Mouse (Mus musculus): ENCODE results near the gene Lyz2. TPM values are rescaled to one million over a fixed set of nuclear protein-coding genes. Genes with fewer than 3 reads are reported as not detected.

The Lyz2 gene
- 661 and 713 TPM in 2 replicates for polyA plus RNA-seq (2015; fragmentation: Nextera tagmentation; extraction: Ambion mirVana)

GRCm38 (mm10) chr10:117282049-117282448 is at the start of gene Lyz2:
Gene Lyz2, minus strand, starts transcription at chr10:117282321.
- H3K4me2 ChIP-seq (ENCODE audit: low read depth, low read length): no peak within 1 kb of the TSS
- no peaks in the 10 kb centered on the region for H3K36me3 ChIP-seq (ENCODE audit: control insufficient read depth, insufficient read depth)
- no peaks in the 10 kb centered on the region for H3K9me3 ChIP-seq (replicated peaks; ENCODE audit: control insufficient read depth, low read length)
- H3K4me1 ChIP-seq (ENCODE audit: control insufficient read depth, low read depth, low read length): no peaks in the 10 kb centered on the region
- WGBS (ENCODE audit: insufficient replicate concordance): 10% methylated on average over 4 of the region's 4 CpGs
- H3K9ac ChIP-seq (ENCODE audit: low read depth, low read length): no peak within 1 kb of the TSS
- ATAC-seq (ENCODE audit: low read depth): peak; percentile 48; the same call in 1 of the 2 replicates
- peak within 1 kb of the TSS; percentile 48; the same call in 1 of the 2 replicates for H3K27ac ChIP-seq (ENCODE audit: low read length)
- peak within 1 kb of the TSS; percentile 38 for H3K4me3 ChIP-seq (ENCODE audit: low read depth, low read length)
- H3K27me3 ChIP-seq (ENCODE audit: control insufficient read depth, insufficient read depth, low read depth, low read length): no peaks in the 10 kb centered on the region

DNA sequence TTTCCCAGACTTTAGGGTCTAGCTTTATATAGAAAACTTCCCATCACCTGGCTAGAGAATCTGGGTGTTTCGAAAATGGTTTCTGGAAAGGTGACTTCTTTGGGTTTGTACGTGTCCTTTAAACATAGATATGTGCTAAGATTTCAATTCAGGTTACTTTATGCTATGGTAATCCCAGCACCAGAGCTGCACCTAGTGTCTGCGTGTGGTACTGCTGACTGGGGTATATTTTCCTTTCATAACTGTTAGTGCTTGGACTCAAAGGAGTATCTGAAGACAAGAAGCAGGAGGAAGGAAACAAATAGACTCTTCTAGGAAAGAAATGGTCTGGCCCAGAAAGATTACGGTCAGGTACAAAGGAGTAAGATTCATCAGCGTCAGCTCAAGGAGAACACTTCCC is 48.4 kb upstream of the Lyz2 start:
- 37% methylated on average over 5 of the region's 5 CpGs for WGBS (ENCODE audit: insufficient replicate concordance)
- Histone ChIP-seq H3K4me2 (ENCODE audit: low read depth, low read length) (no peak overlapping the region), H3K4me1 (ENCODE audit: control insufficient read depth, low read depth, low read length) (no peaks in the 10 kb centered on the region), H3K9ac (ENCODE audit: low read depth, low read length) (no peak overlapping the region), H3K27ac (ENCODE audit: low read length) (no peak overlapping the region), H3K4me3 (ENCODE audit: low read depth, low read length) (no peak overlapping the region), H3K36me3 (ENCODE audit: control insufficient read depth, insufficient read depth) (no peaks in the 10 kb centered on the region), H3K27me3 (ENCODE audit: control insufficient read depth, insufficient read depth, low read depth, low read length) (no peaks in the 10 kb centered on the region), H3K9me3 (replicated peaks; ENCODE audit: control insufficient read depth, low read length) (no peaks in the 10 kb centered on the region)
- no peak for ATAC-seq (ENCODE audit: low read depth)

GRCm38 (mm10) chr10:117323782-117324181 is 41.7 kb upstream of the Lyz2 start:
- no peak overlapping the region for H3K27ac ChIP-seq (ENCODE audit: low read length)
- H3K9ac ChIP-seq (ENCODE audit: low read depth, low read length): no peak overlapping the region
- ATAC-seq (ENCODE audit: low read depth): no peak
- H3K36me3 ChIP-seq (ENCODE audit: control insufficient read depth, insufficient read depth): no peaks in the 10 kb centered on the region
- 58% methylated on average over 7 of the region's 7 CpGs for WGBS (ENCODE audit: insufficient replicate concordance)
- no peak overlapping the region for H3K4me2 ChIP-seq (ENCODE audit: low read depth, low read length)
- no peaks in the 10 kb centered on the region for H3K9me3 ChIP-seq (replicated peaks; ENCODE audit: control insufficient read depth, low read length)
- H3K27me3 ChIP-seq (ENCODE audit: control insufficient read depth, insufficient read depth, low read depth, low read length): no peaks in the 10 kb centered on the region
- H3K4me3 ChIP-seq (ENCODE audit: low read depth, low read length): no peak overlapping the region
- H3K4me1 ChIP-seq (ENCODE audit: control insufficient read depth, low read depth, low read length): no peaks in the 10 kb centered on the region

DNA sequence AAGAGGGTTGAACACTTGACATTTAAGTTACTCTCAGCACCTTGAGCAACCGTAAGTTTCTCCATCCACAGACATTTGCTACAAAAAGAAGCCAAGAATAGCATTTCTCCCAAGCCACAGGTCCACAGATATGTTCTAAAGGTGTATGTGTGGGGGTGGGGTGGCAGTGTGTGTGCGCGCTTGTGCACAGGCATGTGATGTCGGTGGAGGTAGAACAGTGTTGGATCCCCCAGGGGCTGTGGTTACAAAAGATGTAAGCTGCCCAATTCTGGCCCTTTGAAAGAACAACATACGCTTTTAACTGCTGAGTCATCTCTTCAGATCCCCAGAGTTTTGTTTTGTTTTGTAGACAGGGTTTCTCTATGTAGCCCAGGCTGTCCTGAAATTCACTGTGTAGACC is 40.5 kb upstream of the Lyz2 start:
- H3K27me3 ChIP-seq (ENCODE audit: control insufficient read depth, insufficient read depth, low read depth, low read length): no peaks in the 10 kb centered on the region
- no peak for ATAC-seq (ENCODE audit: low read depth)

GRCm38 (mm10) chr10:117320571-117320981 is 38.5 kb upstream of the Lyz2 start:
- Histone ChIP-seq H3K27me3 (ENCODE audit: control insufficient read depth, insufficient read depth, low read depth, low read length) (no peaks in the 10 kb centered on the region), H3K9me3 (replicated peaks; ENCODE audit: control insufficient read depth, low read length) (no peaks in the 10 kb centered on the region), H3K4me3 (ENCODE audit: low read depth, low read length) (no peak overlapping the region), H3K27ac (ENCODE audit: low read length) (no peak overlapping the region), H3K4me1 (ENCODE audit: control insufficient read depth, low read depth, low read length) (no peaks in the 10 kb centered on the region), H3K9ac (ENCODE audit: low read depth, low read length) (no peak overlapping the region), H3K4me2 (ENCODE audit: low read depth, low read length) (no peak overlapping the region), H3K36me3 (ENCODE audit: control insufficient read depth, insufficient read depth) (no peaks in the 10 kb centered on the region)
- no peak for ATAC-seq (ENCODE audit: low read depth)
- 62% methylated on average over 3 of the region's 3 CpGs for WGBS (ENCODE audit: insufficient replicate concordance)

More for the DNA sequence above, 40.5 kb upstream of the Lyz2 start:
- H3K4me1 ChIP-seq (ENCODE audit: control insufficient read depth, low read depth, low read length): no peaks in the 10 kb centered on the region
- H3K9ac ChIP-seq (ENCODE audit: low read depth, low read length): no peak overlapping the region
- no peaks in the 10 kb centered on the region for H3K36me3 ChIP-seq (ENCODE audit: control insufficient read depth, insufficient read depth)
- H3K4me2 ChIP-seq (ENCODE audit: low read depth, low read length): no peak overlapping the region
- no peak overlapping the region for H3K27ac ChIP-seq (ENCODE audit: low read length)
- no peak overlapping the region for H3K4me3 ChIP-seq (ENCODE audit: low read depth, low read length)
- WGBS (ENCODE audit: insufficient replicate concordance): 66% methylated on average over 5 of the region's 5 CpGs
- no peaks in the 10 kb centered on the region for H3K9me3 ChIP-seq (replicated peaks; ENCODE audit: control insufficient read depth, low read length)

DNA sequence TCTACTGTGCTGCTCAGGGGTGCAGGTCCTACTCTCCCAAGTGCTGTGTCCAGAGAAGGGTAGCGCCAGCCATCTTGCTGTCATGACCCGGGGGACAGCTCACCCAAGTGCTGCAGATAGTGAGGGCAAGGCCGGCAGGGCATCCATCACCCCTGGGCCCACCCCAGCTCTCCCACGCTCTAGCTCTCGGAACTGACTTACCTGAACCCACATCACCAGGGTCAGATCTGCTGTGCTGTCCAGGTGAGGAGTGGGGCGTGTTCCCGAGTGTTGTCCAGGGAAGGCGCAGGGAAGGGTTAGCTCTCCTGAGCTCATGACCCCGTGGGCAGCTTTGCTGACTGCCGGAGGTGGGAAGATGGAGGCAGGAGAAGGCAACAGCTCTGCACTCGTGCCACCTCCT is 34.3 kb upstream of the Lyz2 start:
- Histone ChIP-seq H3K27me3 (ENCODE audit: control insufficient read depth, insufficient read depth, low read depth, low read length) (no peaks in the 10 kb centered on the region), H3K9ac (ENCODE audit: low read depth, low read length) (no peak overlapping the region), H3K4me1 (ENCODE audit: control insufficient read depth, low read depth, low read length) (no peaks in the 10 kb centered on the region), H3K4me2 (ENCODE audit: low read depth, low read length) (no peak overlapping the region), H3K9me3 (replicated peaks; ENCODE audit: control insufficient read depth, low read length) (no peaks in the 10 kb centered on the region), H3K27ac (ENCODE audit: low read length) (no peak overlapping the region), H3K36me3 (ENCODE audit: control insufficient read depth, insufficient read depth) (no peaks in the 10 kb centered on the region), H3K4me3 (ENCODE audit: low read depth, low read length) (no peak overlapping the region)
- ATAC-seq (ENCODE audit: low read depth): no peak
- 72% methylated on average over 11 of the region's 11 CpGs for WGBS (ENCODE audit: insufficient replicate concordance)

GRCm38 (mm10) chr10:117313133-117313532 is 31.0 kb upstream of the Lyz2 start:
- Histone ChIP-seq H3K27ac (ENCODE audit: low read length) (no peak overlapping the region), H3K36me3 (ENCODE audit: control insufficient read depth, insufficient read depth) (no peaks in the 10 kb centered on the region), H3K4me2 (ENCODE audit: low read depth, low read length) (no peak overlapping the region), H3K27me3 (ENCODE audit: control insufficient read depth, insufficient read depth, low read depth, low read length) (no peaks in the 10 kb centered on the region), H3K9ac (ENCODE audit: low read depth, low read length) (no peak overlapping the region), H3K4me1 (ENCODE audit: control insufficient read depth, low read depth, low read length) (no peaks in the 10 kb centered on the region), H3K9me3 (replicated peaks; ENCODE audit: control insufficient read depth, low read length) (no peaks in the 10 kb centered on the region), H3K4me3 (ENCODE audit: low read depth, low read length) (no peak overlapping the region)
- WGBS (ENCODE audit: insufficient replicate concordance): 62% methylated on average over 2 of the region's 2 CpGs
- ATAC-seq (ENCODE audit: low read depth): no peak

DNA sequence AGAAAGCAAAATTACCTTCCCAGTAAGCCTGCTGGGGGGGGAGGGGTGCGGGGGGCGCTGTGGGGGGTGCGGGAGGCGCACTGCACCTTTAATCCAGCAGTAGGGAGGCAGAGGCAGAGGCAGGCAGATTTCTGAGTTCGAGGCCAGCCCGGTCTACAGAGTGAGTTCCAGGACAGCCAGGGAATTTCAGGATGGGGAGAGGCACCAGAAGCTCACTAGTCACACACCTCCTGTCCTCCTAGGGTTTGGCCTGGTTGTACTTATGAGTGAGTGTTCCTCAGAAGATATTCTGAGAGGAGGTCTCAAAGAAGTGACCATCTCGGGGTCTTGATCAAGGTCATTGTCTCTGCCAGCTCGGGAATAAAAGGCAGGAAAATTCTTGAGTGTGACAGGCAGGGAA is 30.0 kb upstream of the Lyz2 start:
- no peak overlapping the region for H3K9ac ChIP-seq (ENCODE audit: low read depth, low read length)
- no peaks in the 10 kb centered on the region for H3K27me3 ChIP-seq (ENCODE audit: control insufficient read depth, insufficient read depth, low read depth, low read length)
- no peaks in the 10 kb centered on the region for H3K4me1 ChIP-seq (ENCODE audit: control insufficient read depth, low read depth, low read length)
- no peak for ATAC-seq (ENCODE audit: low read depth)
- H3K36me3 ChIP-seq (ENCODE audit: control insufficient read depth, insufficient read depth): no peaks in the 10 kb centered on the region
- no peak overlapping the region for H3K27ac ChIP-seq (ENCODE audit: low read length)
- H3K9me3 ChIP-seq (replicated peaks; ENCODE audit: control insufficient read depth, low read length): no peaks in the 10 kb centered on the region
- no peak overlapping the region for H3K4me2 ChIP-seq (ENCODE audit: low read depth, low read length)
- WGBS (ENCODE audit: insufficient replicate concordance): 68% methylated on average over 8 of the region's 8 CpGs
- H3K4me3 ChIP-seq (ENCODE audit: low read depth, low read length): no peak overlapping the region

- no peak overlapping the region for H3K27ac ChIP-seq (ENCODE audit: low read length)
- WGBS (ENCODE audit: insufficient replicate concordance): 56% methylated on average over 5 of the region's 5 CpGs
Observed at GRCm38 (mm10) chr10:117304371-117304770, 22.2 kb upstream of the Lyz2 start.

More at GRCm38 (mm10) chr10:117304371-117304770, 22.2 kb upstream of the Lyz2 start:
- no peaks in the 10 kb centered on the region for H3K27me3 ChIP-seq (ENCODE audit: control insufficient read depth, insufficient read depth, low read depth, low read length)
- no peaks in the 10 kb centered on the region for H3K36me3 ChIP-seq (ENCODE audit: control insufficient read depth, insufficient read depth)
- H3K9ac ChIP-seq (ENCODE audit: low read depth, low read length): no peak overlapping the region
- H3K4me3 ChIP-seq (ENCODE audit: low read depth, low read length): no peak overlapping the region
- no peak overlapping the region for H3K4me2 ChIP-seq (ENCODE audit: low read depth, low read length)
- no peaks in the 10 kb centered on the region for H3K4me1 ChIP-seq (ENCODE audit: control insufficient read depth, low read depth, low read length)
- H3K9me3 ChIP-seq (replicated peaks; ENCODE audit: control insufficient read depth, low read length): no peaks in the 10 kb centered on the region
- no peak for ATAC-seq (ENCODE audit: low read depth)
